Mouse (Mus musculus): ENCODE measurements at regions not wholly inside any gene's neighbourhood (a gene's known extent, or its start where the extent isn't known, plus 50 kb on each side); places are given as distances from the start of the nearest gene placed in this dataset.

DNA sequence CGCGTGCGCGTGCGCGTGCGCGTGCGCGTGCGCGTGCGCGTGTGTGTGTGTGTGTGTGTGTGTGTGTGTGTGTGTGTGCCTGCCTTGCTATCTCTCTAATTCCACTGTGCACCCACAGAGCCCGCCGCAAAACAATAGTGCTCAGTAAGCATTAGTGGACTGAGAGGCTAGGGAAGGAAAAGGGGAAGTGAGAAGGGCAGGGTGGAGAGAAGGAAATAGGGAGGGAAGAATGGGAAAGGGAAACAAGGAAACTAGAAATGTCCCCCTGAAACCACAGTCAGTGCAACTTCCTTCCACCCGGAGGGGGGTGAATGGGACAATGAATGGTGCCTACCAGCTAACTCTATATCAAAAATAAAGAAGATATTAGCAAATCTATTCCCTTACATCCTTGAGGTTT lies 100.7 kb downstream of the Btc start:
- no peak overlapping the region for H3K4me2 ChIP-seq (ENCODE audit: low read depth, low read length)
- WGBS: 90% methylated on average over 17 of the region's 17 CpGs
- H3K4me1 ChIP-seq (ENCODE audit: control insufficient read depth, insufficient read depth, low read length): no peaks in the 10 kb centered on the region
- no peaks in the 10 kb centered on the region for H3K36me3 ChIP-seq (ENCODE audit: control insufficient read depth, insufficient read depth, low read length)
- H3K27ac ChIP-seq (ENCODE audit: low read length): no peak overlapping the region
- no peaks in the 10 kb centered on the region for H3K27me3 ChIP-seq (ENCODE audit: control insufficient read depth, insufficient read depth, low read length)
- H3K4me3 ChIP-seq (replicated peaks; ENCODE audit: low read length): no peak overlapping the region
- H3K9ac ChIP-seq (ENCODE audit: low read length): no peak overlapping the region
- H3K9me3 ChIP-seq (replicated peaks; ENCODE audit: control insufficient read depth, low read length): no peaks in the 10 kb centered on the region
- no peak for ATAC-seq (ENCODE audit: insufficient read depth, low FRiP score)

DNA sequence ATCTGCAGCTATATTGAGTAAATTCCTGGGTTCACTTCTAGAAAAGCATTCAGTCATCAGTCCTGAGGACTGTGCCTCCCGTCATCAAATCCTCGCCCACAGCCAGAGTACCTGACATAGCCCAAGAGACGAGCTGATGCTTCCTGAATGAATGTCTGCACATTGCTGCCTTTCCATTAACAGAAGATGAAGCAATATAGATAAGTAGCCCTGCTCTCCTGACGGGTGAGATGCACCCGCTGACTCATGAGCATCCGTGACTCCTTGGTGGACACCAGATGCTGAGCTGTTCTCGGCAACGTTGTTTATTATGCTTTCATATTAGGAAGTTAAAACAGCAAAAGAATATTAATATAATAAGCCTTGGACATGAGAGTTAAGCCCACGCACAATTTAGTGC lies 99.9 kb downstream of the Btc start:
- H3K4me2 ChIP-seq (ENCODE audit: low read depth, low read length): no peak overlapping the region
- H3K27me3 ChIP-seq (ENCODE audit: control insufficient read depth, insufficient read depth, low read length): no peaks in the 10 kb centered on the region
- H3K4me1 ChIP-seq (ENCODE audit: control insufficient read depth, insufficient read depth, low read length): no peaks in the 10 kb centered on the region
- H3K27ac ChIP-seq (ENCODE audit: low read length): no peak overlapping the region
- no peaks in the 10 kb centered on the region for H3K9me3 ChIP-seq (replicated peaks; ENCODE audit: control insufficient read depth, low read length)
- no peaks in the 10 kb centered on the region for H3K36me3 ChIP-seq (ENCODE audit: control insufficient read depth, insufficient read depth, low read length)
- H3K4me3 ChIP-seq (replicated peaks; ENCODE audit: low read length): no peak overlapping the region
- ATAC-seq (ENCODE audit: insufficient read depth, low FRiP score): no peak
- no peak overlapping the region for H3K9ac ChIP-seq (ENCODE audit: low read length)
- WGBS: 58% methylated on average over 9 of the region's 9 CpGs

- Histone ChIP-seq H3K9ac (ENCODE audit: low read length) (no peak overlapping the region), H3K9me3 (replicated peaks; ENCODE audit: control insufficient read depth, low read length) (no peaks in the 10 kb centered on the region), H3K36me3 (ENCODE audit: control insufficient read depth, insufficient read depth, low read length) (no peaks in the 10 kb centered on the region), H3K27ac (ENCODE audit: low read length) (no peak overlapping the region), H3K4me2 (ENCODE audit: low read depth, low read length) (no peak overlapping the region), H3K4me3 (replicated peaks; ENCODE audit: low read length) (no peak overlapping the region), H3K4me1 (ENCODE audit: control insufficient read depth, insufficient read depth, low read length) (no peaks in the 10 kb centered on the region), H3K27me3 (ENCODE audit: control insufficient read depth, insufficient read depth, low read length) (no peaks in the 10 kb centered on the region)
- 72% methylated on average over 5 of the region's 5 CpGs for whole genome bisulfite sequencing
- no peak for ATAC-seq (ENCODE audit: insufficient read depth, low FRiP score)
These were observed 99.1 kb downstream of the Btc start for GRCm38 (mm10) chr5:91303702-91304101.

DNA sequence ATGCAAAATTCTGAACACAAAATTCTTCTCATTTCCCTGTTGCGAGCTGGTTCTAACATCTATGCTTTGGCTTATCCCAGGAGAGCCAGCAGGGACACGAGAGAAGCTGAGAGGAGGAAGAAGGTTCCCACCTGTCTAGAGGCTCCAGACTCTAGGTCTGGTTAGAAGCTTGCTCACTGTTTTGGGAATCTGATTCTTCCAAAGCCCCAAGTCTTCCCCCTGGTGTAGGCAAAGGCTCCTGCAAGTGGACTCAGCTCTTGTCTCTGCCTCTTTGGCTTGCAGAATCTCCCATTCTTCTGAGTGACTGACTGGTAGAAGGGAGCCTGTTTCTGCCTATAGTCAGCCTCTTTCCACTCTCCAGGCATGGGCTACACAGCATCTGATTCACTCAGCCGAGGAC lies 95.8 kb downstream of the Btc start:
- Histone ChIP-seq H3K27me3 (ENCODE audit: control insufficient read depth, insufficient read depth, low read length) (no peaks in the 10 kb centered on the region), H3K36me3 (ENCODE audit: control insufficient read depth, insufficient read depth, low read length) (no peaks in the 10 kb centered on the region), H3K4me2 (ENCODE audit: low read depth, low read length) (no peak overlapping the region), H3K4me1 (ENCODE audit: control insufficient read depth, insufficient read depth, low read length) (no peaks in the 10 kb centered on the region), H3K27ac (ENCODE audit: low read length) (no peak overlapping the region), H3K4me3 (replicated peaks; ENCODE audit: low read length) (no peak overlapping the region), H3K9ac (ENCODE audit: low read length) (no peak overlapping the region), H3K9me3 (replicated peaks; ENCODE audit: control insufficient read depth, low read length) (no peaks in the 10 kb centered on the region)
- no peak for ATAC-seq (ENCODE audit: insufficient read depth, low FRiP score)
- 66% methylated on average over 3 of the region's 3 CpGs for whole genome bisulfite sequencing

Measured in stomach, embryonic 16.5 days (tissue).